Comparison of ENCODE assay signal across 8 mouse cellular contexts in the genomic region with DNA sequence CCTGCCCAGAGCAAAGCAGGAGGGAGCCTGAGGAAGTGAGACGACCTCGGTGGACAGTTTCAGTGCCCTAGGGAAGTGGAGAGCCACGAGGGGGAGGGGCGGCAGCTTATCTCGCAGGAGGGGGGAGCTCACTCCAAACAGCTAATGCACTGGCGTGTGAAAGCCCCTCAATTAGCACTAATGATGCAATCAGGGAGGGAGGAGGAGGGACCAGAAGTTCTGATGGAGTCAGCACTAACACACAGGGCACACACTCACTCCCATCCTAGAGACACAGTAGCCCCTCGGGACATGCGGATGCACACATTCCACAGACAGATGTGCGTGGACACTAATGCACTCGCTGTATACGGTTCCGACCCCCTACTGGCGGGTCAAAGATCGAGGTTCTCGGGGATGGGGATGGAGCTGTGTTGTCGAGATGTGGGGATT. TPM values are rescaled to one million over a fixed set of nuclear protein-coding genes. Genes with fewer than 3 reads are reported as not detected.
DNase-seq lines count a peak whose midpoint lies in the region; ATAC-seq lines count a peak whose summit lies in the region.

No protein-coding gene starts in this region.

- peak overlapping the region; percentile 33; the same call in 1 of the 2 replicates for H3K9ac ChIP-seq in embryonic facial prominence, embryonic 15.5 days

- H3K4me1 ChIP-seq in embryonic facial prominence, embryonic 15.5 days = peaks cover 34% of the 10 kb centered on the region
- H3K4me1 ChIP-seq in megakaryocyte, embryonic 14.5 days = peaks cover 22% of the 10 kb centered on the region

- WGBS in embryonic facial prominence, embryonic 15.5 days = 2% methylated on average over 16 of the region's 16 CpGs

- H3K4me2 ChIP-seq in embryonic facial prominence, embryonic 15.5 days (replicated peaks) = peak overlapping the region; percentile 92

- H3K27ac ChIP-seq in embryonic facial prominence, embryonic 15.5 days (replicated peaks) = no peak overlapping the region

- H3K9me3 ChIP-seq in embryonic facial prominence, embryonic 15.5 days (replicated peaks) = no peaks in the 10 kb centered on the region
- no peaks in the 10 kb centered on the region for H3K9me3 ChIP-seq in megakaryocyte, embryonic 14.5 days

- peaks cover 51% of the 10 kb centered on the region for H3K27me3 ChIP-seq in embryonic facial prominence, embryonic 15.5 days
- H3K27me3 ChIP-seq in megakaryocyte, embryonic 14.5 days (replicated peaks) = peaks cover 93% of the 10 kb centered on the region
- H3K27me3 ChIP-seq in splenic B cell, adult 2 months (ENCODE audit: control insufficient read depth, insufficient read depth, low read length, poor library complexity, severe bottlenecking) = peaks cover 4% of the 10 kb centered on the region; the same call in 1 of the 2 replicates

- intact Hi-C loops in heart, postnatal 36 days (cut with DNase I) = no loop called here

- peak overlapping the region; percentile 69 for H3K4me3 ChIP-seq in embryonic facial prominence, embryonic 15.5 days (replicated peaks)
- peak overlapping the region; percentile 90 for H3K4me3 ChIP-seq in megakaryocyte, embryonic 14.5 days (replicated peaks)

- peak; percentile 16 for DNase-seq in cerebellum, adult 9-10 months
- no peak for DNase-seq in cerebellum, postnatal 25 days
- peak; percentile 11 for DNase-seq in WW6 (ENCODE audit: low read depth, low spot score)
- peak; percentile 64 to 71 for DNase-seq in heart, postnatal 36 days
- peak; percentile 55 to 62 for DNase-seq in layer of hippocampus, postnatal 10 days (ENCODE audit: low spot score in 2 of 2)
- peak; percentile 24 for DNase-seq in splenic B cell, adult 2 months (ENCODE audit: low read depth, low spot score)

- no peak for ATAC-seq in embryonic facial prominence, embryonic 15.5 days (ENCODE audit: insufficient number of reproducible peaks, low FRiP score, low TSS enrichment, low read depth)

- H3K36me3 ChIP-seq in embryonic facial prominence, embryonic 15.5 days = no peaks in the 10 kb centered on the region
- H3K36me3 ChIP-seq in megakaryocyte, embryonic 14.5 days (replicated peaks; ENCODE audit: low read length) = no peaks in the 10 kb centered on the region
- no peaks in the 10 kb centered on the region for H3K36me3 ChIP-seq in splenic B cell, adult 2 months (ENCODE audit: control insufficient read depth, insufficient read depth, low read length, poor library complexity, severe bottlenecking)

RNA-seq across cellular contexts. Expression of a gene that starts 0.9 kb away (rescaled TPM):
- polyA plus RNA-seq in embryonic facial prominence, embryonic 15.5 days (2015; fragmentation: Nextera tagmentation; extraction: Ambion mirVana) = 8.6 and 10.3 TPM in 2 replicates
- 10 to 100 TPM; 34.5 to 37.4 TPM for total RNA-seq in heart, postnatal 36 days (2021)
- total RNA-seq in layer of hippocampus, postnatal 10 days (2021) = 10 to 100 TPM; 19.1 to 22.1 TPM
- 9.7 TPM in 1 of 2 replicates, not detected in the other for polyA plus RNA-seq in megakaryocyte, embryonic 14.5 days (2012; ENCODE audit: insufficient read depth, low replicate concordance)

Comparison
In these comparisons a context has a peak if more than half of its experiments do, and no peak if none do; other contexts are left out.
1. DNase-seq: peak in cerebellum, adult 9-10 months (single experiment), WW6 (single experiment), heart, postnatal 36 days (2 of 2), layer of hippocampus, postnatal 10 days (2 of 2) and splenic B cell, adult 2 months (single experiment); none in cerebellum, postnatal 25 days (0 of 2).